Mouse (Mus musculus): ENCODE measurements at regions not wholly inside any gene's neighbourhood (a gene's known extent, or its start where the extent isn't known, plus 50 kb on each side); places are given as distances from the start of the nearest gene placed in this dataset.
"Not testable (repeated sequence)": the region's sequence is repeated elsewhere in the genome, so short reads cannot be mapped to it uniquely, and the experiment has no call there.

- DNase-seq (ENCODE audit: low read depth, low spot score) = no peak
Measured at GRCm38 (mm10) chr12:64788761-64789160, 128.9 kb upstream of the Gm527 start.

GRCm38 (mm10) chr12:64808492-64808891 is 109.2 kb upstream of the Gm527 start:
- DNase-seq (ENCODE audit: low read depth, low spot score) = not testable (repeated sequence)

GRCm38 (mm10) chr12:64810081-64810480 is 107.6 kb upstream of the Gm527 start:
- no peak for DNase-seq (ENCODE audit: low read depth, low spot score)

GRCm38 (mm10) chr12:64815871-64816270 is 101.8 kb upstream of the Gm527 start:
- no peak for DNase-seq (ENCODE audit: low read depth, low spot score)

- no peak for DNase-seq (ENCODE audit: low read depth, low spot score)
Measured at GRCm38 (mm10) chr12:64817056-64817810, 100.5 kb upstream of the Gm527 start.

- no peak for DNase-seq (ENCODE audit: low read depth, low spot score)
Measured at GRCm38 (mm10) chr12:64820722-64821121, 97.0 kb upstream of the Gm527 start.

GRCm38 (mm10) chr12:64829662-64830249 is 88.0 kb upstream of the Gm527 start:
- DNase-seq (ENCODE audit: low read depth, low spot score) = peak; percentile 23

- DNase-seq (ENCODE audit: low read depth, low spot score) = no peak
Measured at GRCm38 (mm10) chr12:64832313-64833151, 85.2 kb upstream of the Gm527 start.

GRCm38 (mm10) chr12:64857709-64858108 is 60.0 kb upstream of the Gm527 start:
- DNase-seq (ENCODE audit: low read depth, low spot score) = no peak

Measured in CD4-positive helper T cell, adult 2 months (primary cell).